Mouse (Mus musculus): ENCODE data around the gene Rnasek. TPM values are rescaled to one million over a fixed set of nuclear protein-coding genes. Genes with fewer than 3 reads are reported as not detected.

Gene Rnasek
- 203 and 212 TPM in 2 replicates for polyA plus RNA-seq (2015; fragmentation: Nextera tagmentation; extraction: Ambion mirVana)

DNA sequence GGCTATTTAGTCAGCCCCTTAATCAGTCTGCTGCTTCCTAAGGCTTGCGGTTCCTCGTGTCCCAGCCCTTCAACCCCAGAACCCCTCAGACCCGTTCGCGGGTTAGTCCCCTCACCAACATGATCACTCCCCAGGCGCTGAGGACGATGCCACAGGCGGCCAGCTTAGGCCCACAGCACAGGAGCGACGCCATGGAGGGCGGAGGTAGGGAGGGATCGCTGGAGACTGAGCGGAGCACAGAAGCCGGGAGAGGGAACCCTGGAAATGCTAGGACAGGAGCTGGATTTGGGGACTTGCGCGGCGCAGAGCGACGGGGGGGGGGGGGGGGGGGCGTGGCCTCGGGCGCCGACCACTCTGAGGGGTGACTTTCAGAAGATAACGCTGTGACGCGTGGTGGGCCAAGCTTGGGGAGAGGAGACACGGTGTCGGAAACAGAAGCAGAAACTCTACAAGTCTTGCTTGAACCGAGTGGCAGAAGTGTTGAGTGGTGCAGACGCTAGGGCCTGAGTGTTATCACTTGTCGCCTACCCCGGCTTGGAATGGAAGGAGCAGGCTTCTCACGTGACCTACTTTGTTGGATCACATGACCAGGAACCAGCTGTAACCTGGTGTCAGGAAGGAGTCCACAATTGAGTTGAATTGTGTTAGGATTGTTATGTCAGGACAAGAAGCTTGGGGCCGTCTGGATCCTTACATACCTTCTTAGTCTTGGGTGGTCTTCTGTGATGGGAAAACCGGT, at the start of gene Rnasek, which contains the start of gene Gm21988:
Gene Rnasek (minus strand): TSS at position 302 of the 739 bp plus-strand sequence.
Gene Gm21988 (minus strand): TSS at position 290 of the 739 bp plus-strand sequence.
- H3K4me1 ChIP-seq: peaks cover 39% of the 10 kb centered on the region
- under 1% methylated on average over 33 of the region's 35 CpGs for WGBS
- peak within 1 kb of the TSS; percentile 86 for H3K9ac ChIP-seq

DNA sequence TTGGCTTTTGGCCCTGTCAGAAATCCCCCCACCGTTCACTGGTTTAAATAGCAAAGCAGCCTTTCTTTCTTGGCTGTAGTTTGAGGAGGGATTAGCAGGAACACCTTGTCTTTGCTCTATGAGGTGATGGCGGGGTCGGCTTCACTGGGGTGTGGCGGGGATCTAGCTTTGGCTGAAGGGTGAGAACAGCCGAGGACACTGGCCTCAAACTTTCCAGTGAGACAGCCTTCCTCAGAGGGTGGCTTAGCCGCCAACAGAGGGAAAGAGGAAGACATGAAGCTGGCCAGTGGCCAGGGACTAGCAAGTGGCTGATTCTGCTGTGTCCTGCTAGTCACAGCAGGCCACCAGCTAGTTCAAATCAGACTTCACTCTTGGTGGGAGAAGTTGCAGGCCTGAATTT, 49.6 kb upstream of the Rnasek start:
- H3K4me2 ChIP-seq: no peak overlapping the region
- H3K27me3 ChIP-seq: no peaks in the 10 kb centered on the region
- no peak overlapping the region for H3K4me3 ChIP-seq (replicated peaks)
- no peak overlapping the region for H3K27ac ChIP-seq
- no peaks in the 10 kb centered on the region for H3K9me3 ChIP-seq (replicated peaks)
- H3K9ac ChIP-seq: no peak overlapping the region
- no peak for ATAC-seq (replicated peaks; ENCODE audit: low FRiP score)
- 0 out of 2 replicates have a peak, but pooled peaks cover 4% of the 10 kb centered on the region for H3K4me1 ChIP-seq
- no peaks in the 10 kb centered on the region for H3K36me3 ChIP-seq
- 49% methylated on average over 6 of the region's 6 CpGs for WGBS

More for the DNA sequence above, at the start of gene Rnasek, which contains the start of gene Gm21988:
- peaks cover 14% of the 10 kb centered on the region for H3K36me3 ChIP-seq
- H3K9me3 ChIP-seq (replicated peaks): no peaks in the 10 kb centered on the region
- peak within 1 kb of the TSS; percentile 93 for H3K27ac ChIP-seq
- peak within 1 kb of the TSS; percentile 92 for H3K4me2 ChIP-seq
- peak within 1 kb of the TSS; percentile 86 for H3K4me3 ChIP-seq (replicated peaks)
- peaks cover 4% of the 10 kb centered on the region; the same call in 1 of the 2 replicates for H3K27me3 ChIP-seq
- ATAC-seq (replicated peaks; ENCODE audit: low FRiP score): peak; percentile 47

DNA sequence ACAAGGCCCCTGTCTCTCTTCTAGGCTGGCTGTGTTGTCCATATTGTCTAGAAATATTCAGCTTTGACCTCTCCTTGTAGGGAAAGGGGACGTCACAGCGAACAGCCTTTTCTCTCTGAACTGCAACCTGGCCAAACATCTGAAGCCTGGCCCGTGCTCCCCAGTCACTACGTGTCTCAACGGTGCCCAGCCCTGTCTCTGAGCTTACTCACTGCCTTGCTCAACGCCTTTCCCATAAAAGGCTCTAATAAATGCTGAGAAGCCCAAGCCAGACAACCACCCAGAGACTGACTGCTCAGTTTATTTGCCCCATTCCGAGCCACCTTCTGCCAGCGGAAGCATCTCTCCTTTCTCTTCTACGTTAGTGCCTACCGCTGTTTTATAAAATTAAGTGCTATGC, 48.5 kb upstream of the Rnasek start:
- Histone ChIP-seq H3K9me3 (replicated peaks) (no peaks in the 10 kb centered on the region), H3K36me3 (no peaks in the 10 kb centered on the region), H3K4me3 (replicated peaks) (no peak overlapping the region), H3K27me3 (no peaks in the 10 kb centered on the region), H3K4me2 (no peak overlapping the region), H3K9ac (no peak overlapping the region), H3K27ac (no peak overlapping the region), H3K4me1 (0 out of 2 replicates have a peak, but pooled peaks cover 8% of the 10 kb centered on the region)
- 84% methylated on average over 10 of the region's 10 CpGs for WGBS
- no peak for ATAC-seq (replicated peaks; ENCODE audit: low FRiP score)

GRCm38 (mm10) chr11:70285686-70286085, 46.0 kb upstream of the Rnasek start:
- no peak overlapping the region for H3K27ac ChIP-seq
- no peak for ATAC-seq (replicated peaks; ENCODE audit: low FRiP score)
- no peaks in the 10 kb centered on the region for H3K9me3 ChIP-seq (replicated peaks)
- no peak overlapping the region for H3K4me2 ChIP-seq
- H3K4me3 ChIP-seq (replicated peaks): no peak overlapping the region
- H3K36me3 ChIP-seq: no peaks in the 10 kb centered on the region
- no peaks in the 10 kb centered on the region for H3K27me3 ChIP-seq
- H3K9ac ChIP-seq: no peak overlapping the region
- H3K4me1 ChIP-seq: 0 out of 2 replicates have a peak, but pooled peaks cover 8% of the 10 kb centered on the region
- WGBS: 76% methylated on average over 5 of the region's 5 CpGs

- Histone ChIP-seq H3K27ac (no peak overlapping the region), H3K27me3 (no peaks in the 10 kb centered on the region), H3K36me3 (no peaks in the 10 kb centered on the region), H3K4me2 (no peak overlapping the region), H3K9ac (no peak overlapping the region), H3K4me1 (peaks cover 12% of the 10 kb centered on the region; the same call in 1 of the 2 replicates), H3K9me3 (replicated peaks) (no peaks in the 10 kb centered on the region), H3K4me3 (replicated peaks) (no peak overlapping the region)
- 73% methylated on average over 3 of the region's 3 CpGs for WGBS
- ATAC-seq (replicated peaks; ENCODE audit: low FRiP score): no peak
These were observed 45.1 kb upstream of the Rnasek start for GRCm38 (mm10) chr11:70284757-70285156.

DNA sequence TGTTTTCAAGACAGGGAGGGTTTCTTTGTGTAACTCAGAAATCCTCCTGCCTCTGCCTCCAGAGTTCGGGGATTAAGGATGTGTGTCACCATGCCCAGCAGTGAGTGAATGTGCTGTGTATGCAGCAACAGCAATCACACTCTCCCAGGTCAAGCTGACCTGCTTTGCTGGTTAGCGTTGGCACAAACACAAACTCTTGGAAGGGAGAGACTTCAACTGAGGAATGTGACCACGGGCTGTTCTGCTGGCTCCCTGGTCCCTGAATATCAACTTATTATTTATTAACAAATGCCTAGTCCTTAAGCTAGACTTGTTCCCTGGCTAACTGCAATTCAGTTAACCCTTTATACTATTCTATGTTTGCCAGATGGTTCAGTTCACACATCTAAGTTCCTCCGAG, 44.0 kb upstream of the Rnasek start:
- Histone ChIP-seq H3K4me1 (peaks cover 8% of the 10 kb centered on the region; the same call in 1 of the 2 replicates), H3K9me3 (replicated peaks) (no peaks in the 10 kb centered on the region), H3K4me3 (replicated peaks) (no peak overlapping the region), H3K4me2 (no peak overlapping the region), H3K36me3 (no peaks in the 10 kb centered on the region), H3K27me3 (no peaks in the 10 kb centered on the region), H3K27ac (no peak overlapping the region), H3K9ac (no peak overlapping the region)
- WGBS: 70% methylated on average over 4 of the region's 4 CpGs
- ATAC-seq (replicated peaks; ENCODE audit: low FRiP score): no peak

DNA sequence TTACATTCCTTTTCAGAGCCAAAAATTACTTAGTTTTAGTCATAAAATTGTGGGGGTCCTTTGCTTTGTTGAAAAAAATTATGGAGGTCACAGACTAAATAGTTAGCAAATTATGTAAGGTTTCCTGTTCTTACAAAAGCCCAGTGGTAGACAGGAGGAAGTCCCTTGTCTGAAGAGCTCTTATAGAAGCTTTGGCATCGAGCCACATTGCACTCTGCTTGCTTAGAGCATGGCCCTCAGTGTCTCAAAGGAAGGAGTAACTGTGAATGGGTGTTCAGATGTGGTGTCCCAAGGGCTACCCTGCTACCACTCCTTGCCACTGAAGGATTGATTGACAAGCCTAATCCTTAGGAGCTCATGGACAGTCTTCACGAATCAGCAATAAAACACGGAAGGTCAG, 40.8 kb upstream of the Rnasek start:
- no peak overlapping the region for H3K4me2 ChIP-seq
- H3K4me1 ChIP-seq: peaks cover 8% of the 10 kb centered on the region; the same call in 1 of the 2 replicates
- H3K36me3 ChIP-seq: no peaks in the 10 kb centered on the region
- 58% methylated on average over 3 of the region's 3 CpGs for WGBS
- 0 out of 2 replicates have a peak overlapping the region, but pooled peaks have one; percentile 3 for H3K27ac ChIP-seq
- H3K4me3 ChIP-seq (replicated peaks): no peak overlapping the region
- no peak for ATAC-seq (replicated peaks; ENCODE audit: low FRiP score)
- H3K9me3 ChIP-seq (replicated peaks): no peaks in the 10 kb centered on the region
- H3K27me3 ChIP-seq: no peaks in the 10 kb centered on the region
- no peak overlapping the region for H3K9ac ChIP-seq

DNA sequence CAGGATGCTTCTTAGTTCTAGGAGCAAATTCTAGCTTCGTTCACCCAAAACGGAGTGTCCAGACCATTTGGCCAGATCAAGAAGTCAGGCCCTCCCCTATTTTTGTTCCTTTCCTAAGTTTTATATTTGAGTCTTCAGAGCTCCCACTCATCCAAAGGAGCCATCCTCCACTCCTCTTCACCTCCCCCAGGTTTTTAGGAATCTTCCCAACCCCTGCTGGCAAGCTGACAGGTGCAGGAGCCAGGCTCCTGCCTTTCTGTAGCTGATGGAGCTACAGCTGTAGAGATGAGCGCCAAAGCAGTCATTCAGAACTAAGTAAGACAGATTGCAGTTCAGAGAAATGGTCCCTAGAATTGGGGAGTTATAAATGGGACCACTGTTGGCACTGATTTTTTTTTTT, 39.3 kb upstream of the Rnasek start:
- H3K27me3 ChIP-seq: no peaks in the 10 kb centered on the region
- H3K4me1 ChIP-seq: peaks cover 5% of the 10 kb centered on the region; the same call in 1 of the 2 replicates
- no peak overlapping the region for H3K4me2 ChIP-seq
- no peak overlapping the region for H3K27ac ChIP-seq
- WGBS: 79% methylated on average over 3 of the region's 3 CpGs
- H3K9ac ChIP-seq: no peak overlapping the region
- ATAC-seq (replicated peaks; ENCODE audit: low FRiP score): no peak
- no peaks in the 10 kb centered on the region for H3K9me3 ChIP-seq (replicated peaks)
- H3K36me3 ChIP-seq: no peaks in the 10 kb centered on the region
- H3K4me3 ChIP-seq (replicated peaks): no peak overlapping the region

- Histone ChIP-seq H3K27me3 (no peaks in the 10 kb centered on the region), H3K4me2 (no peak overlapping the region), H3K27ac (no peak overlapping the region), H3K9ac (no peak overlapping the region), H3K9me3 (replicated peaks) (no peaks in the 10 kb centered on the region), H3K36me3 (no peaks in the 10 kb centered on the region), H3K4me1 (no peaks in the 10 kb centered on the region), H3K4me3 (replicated peaks) (no peak overlapping the region)
- WGBS: 82% methylated on average over 7 of the region's 7 CpGs
- ATAC-seq (replicated peaks; ENCODE audit: low FRiP score): no peak
These were observed 32.0 kb upstream of the Rnasek start for GRCm38 (mm10) chr11:70271641-70272040.

- Histone ChIP-seq H3K4me2 (no peak overlapping the region), H3K36me3 (no peaks in the 10 kb centered on the region), H3K27me3 (0 out of 2 replicates have a peak, but pooled peaks cover 4% of the 10 kb centered on the region), H3K9ac (no peak overlapping the region), H3K4me1 (no peaks in the 10 kb centered on the region), H3K4me3 (replicated peaks) (no peak overlapping the region), H3K9me3 (replicated peaks) (no peaks in the 10 kb centered on the region), H3K27ac (no peak overlapping the region)
- WGBS: 78% methylated on average over 1 of the region's 1 CpGs
- ATAC-seq (replicated peaks; ENCODE audit: low FRiP score): no peak
These were observed 26.8 kb upstream of the Rnasek start for GRCm38 (mm10) chr11:70266405-70266804.

- Histone ChIP-seq H3K27ac (no peak overlapping the region), H3K4me1 (no peaks in the 10 kb centered on the region), H3K4me3 (replicated peaks) (no peak overlapping the region), H3K9ac (no peak overlapping the region), H3K36me3 (no peaks in the 10 kb centered on the region), H3K9me3 (replicated peaks) (no peaks in the 10 kb centered on the region), H3K27me3 (0 out of 2 replicates have a peak, but pooled peaks cover 4% of the 10 kb centered on the region), H3K4me2 (no peak overlapping the region)
- 77% methylated on average over 4 of the region's 4 CpGs for WGBS
- no peak for ATAC-seq (replicated peaks; ENCODE audit: low FRiP score)
These were observed 26.2 kb upstream of the Rnasek start for GRCm38 (mm10) chr11:70265819-70266218.

DNA sequence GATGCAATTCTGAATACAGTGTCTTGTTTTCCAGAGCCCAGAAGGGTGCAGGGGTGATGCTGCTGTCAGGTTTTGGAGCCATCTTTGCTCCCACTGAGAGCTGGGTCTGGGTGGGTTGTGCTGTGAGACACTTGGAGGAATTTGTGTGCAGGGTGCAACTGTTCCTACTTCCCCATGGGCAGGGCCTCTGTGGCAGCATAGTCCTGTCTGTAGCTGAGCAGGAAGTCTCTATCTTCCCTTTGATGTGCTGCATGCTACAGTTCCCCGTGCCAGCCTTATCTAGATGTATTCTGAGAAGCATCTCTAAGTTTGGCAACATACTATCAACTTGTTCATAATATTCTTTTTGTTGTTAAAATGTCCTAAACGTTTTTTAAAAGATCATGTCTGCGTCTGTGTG, 25.6 kb upstream of the Rnasek start:
- no peak overlapping the region for H3K27ac ChIP-seq
- H3K9ac ChIP-seq: no peak overlapping the region
- WGBS: 64% methylated on average over 3 of the region's 3 CpGs
- no peak overlapping the region for H3K4me2 ChIP-seq
- no peaks in the 10 kb centered on the region for H3K36me3 ChIP-seq
- H3K4me1 ChIP-seq: no peaks in the 10 kb centered on the region
- ATAC-seq (replicated peaks; ENCODE audit: low FRiP score): no peak
- no peak overlapping the region for H3K4me3 ChIP-seq (replicated peaks)
- no peaks in the 10 kb centered on the region for H3K9me3 ChIP-seq (replicated peaks)
- H3K27me3 ChIP-seq: 0 out of 2 replicates have a peak, but pooled peaks cover 4% of the 10 kb centered on the region

All from kidney, embryonic 15.5 days (tissue).